Mouse (Mus musculus): ENCODE data around the gene Riok1. TPM values are rescaled to one million over a fixed set of nuclear protein-coding genes. Genes with fewer than 3 reads are reported as not detected.

Gene Riok1
- total RNA-seq, 2 experiments from 2014 or later = 8.8 to 10.6 TPM

Small RNA genes lying within 50 kb of the gene (microRNA-seq; reads per million reads assigned to microRNA genes)
- gene Gm27387 = not detected

Other genes starting within 250 kb of the Riok1 start
- 10 to 100 TPM; 41.8 to 41.9 TPM for gene Ssr1, start 42.8 kb upstream of the Riok1 start, total RNA-seq (2021)
- 1 to 10 TPM; 1.3 TPM for gene Cage1, start 74 bp downstream of the Riok1 start, total RNA-seq (2021)
- gene Dsp, start 114.3 kb downstream of the Riok1 start, total RNA-seq (2021) = 100 to 1,000 TPM; 435 to 451 TPM
- 10 to 100 TPM in 1 of 2 experiments, 1 to 10 TPM in 1; 9.7 to 10.3 TPM for gene Snrnp48, start 167.9 kb downstream of the Riok1 start, total RNA-seq (2021)

All from heart, postnatal 25 days (tissue).